Mouse (Mus musculus) stomach, postnatal 0 days (tissue): ENCODE measurements around the gene Tmem37. TPM values are rescaled to one million over a fixed set of nuclear protein-coding genes. Genes with fewer than 3 reads are reported as not detected.

Source experiments
- ATAC-seq: fragments of 200-750 bp; cut with Nextera tagmentation; 2 replicates; pipeline ENCODE4 v1.8.0; 2017; ENCODE audit not compliant: low FRiP score, low TSS enrichment
- DNase-seq: peaks from one replicate; pipeline ENCODE4 v3.0.0-alpha.2; 2016; ENCODE audit warnings: low spot score
- H3K27ac ChIP-seq: fragments of 300-500 bp; sonication (generic); replicated peaks from 2 replicates; pipeline ENCODE4 v1.5.1; 2014; ENCODE audit warnings: mild to moderate bottlenecking, control low read depth
- H3K27me3 ChIP-seq: fragments of 300-500 bp; sonication (generic); 2 replicates; pipeline ENCODE4 v1.6.1; 2014; ENCODE audit warnings: low read length; ENCODE audit not compliant: control insufficient read depth, insufficient read depth
- H3K36me3 ChIP-seq: fragments of 300-500 bp; sonication (generic); 2 replicates; pipeline ENCODE4 v1.6.1; 2014; ENCODE audit warnings: low read length, mixed read lengths; ENCODE audit not compliant: control insufficient read depth, insufficient read depth
- H3K4me1 ChIP-seq: fragments of 300-500 bp; sonication (generic); replicated peaks from 2 replicates; pipeline ENCODE4 v1.6.1; 2014; ENCODE audit warnings: antibody characterized with exemption; ENCODE audit not compliant: control insufficient read depth, insufficient read depth
- H3K4me2 ChIP-seq: fragments of 300-500 bp; sonication (generic); replicated peaks from 2 replicates; pipeline ENCODE4 v1.6.1; 2014; ENCODE audit warnings: low read depth, mild to moderate bottlenecking, control low read depth, moderate library complexity
- H3K4me3 ChIP-seq: fragments of 300-500 bp; sonication (generic); 2 replicates; pipeline ENCODE4 v1.5.1; 2014; ENCODE audit warnings: low read depth, low read length, control low read depth
- H3K9ac ChIP-seq: fragments of 300-500 bp; sonication (generic); 2 replicates; pipeline ENCODE4 v1.6.1; 2014; ENCODE audit warnings: mild to moderate bottlenecking, low read length, control low read depth, mixed read lengths
- H3K9me3 ChIP-seq: fragments of 300-500 bp; sonication (generic); 2 replicates; pipeline ENCODE4 v1.6.1; 2016; ENCODE audit warnings: low read length; ENCODE audit not compliant: control insufficient read depth
- CTCF ChIP-seq: IDR thresholded peaks from 2 replicates; pipeline ENCODE4 v1.5.1; 2016; ENCODE audit warnings: antibody characterized with exemption, low read depth, mild to moderate bottlenecking, moderate library complexity
- EP300 ChIP-seq: optimal IDR thresholded peaks from 2 replicates; pipeline ENCODE3; 2016; ENCODE audit warnings: antibody characterized with exemption
- WGBS: fragments of 180-500 bp; shearing (Covaris S2); extraction: QIAGEN DNeasy Blood & Tissue Kit; methylation state at CpG from one replicate; pipeline ENCODE4 v1.1.7; 2014; 5-methylcytosine and 5-hydroxymethylcytosine counted together
- polyA plus RNA-seq: library from polyadenylated mRNA; unstranded; fragments of >200 nt; fragmentation: Nextera tagmentation; extraction: Ambion mirVana; gene quantifications from 2 replicates; pipeline ENCODE4 v1.2.1, GENCODE M21; 2015

The Tmem37 gene
- polyA plus RNA-seq, 1 experiment from 2014 or later = 8.8 TPM

DNA sequence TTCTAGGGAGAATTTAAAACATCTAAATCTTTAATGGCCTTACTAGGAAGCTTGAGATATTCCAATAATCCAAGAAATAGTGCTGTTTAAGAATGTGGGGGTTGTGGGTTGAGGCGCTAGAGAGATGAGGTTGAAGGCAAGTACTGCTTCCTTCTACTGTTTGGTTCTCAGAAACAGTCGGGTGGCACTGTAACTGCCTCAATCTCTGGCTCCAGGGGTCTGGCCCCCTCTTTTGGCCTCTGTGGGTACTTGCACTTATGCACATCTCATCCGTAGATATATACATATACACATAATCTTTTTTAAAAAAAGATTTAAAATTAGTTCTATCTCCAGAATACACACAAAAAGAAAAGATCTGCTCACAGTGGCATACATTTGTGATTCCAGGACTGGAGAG lies 55.0 kb downstream of the Tmem37 start:
- no peak overlapping the region for H3K9ac ChIP-seq
- H3K36me3 ChIP-seq = no peaks in the 10 kb centered on the region
- no peaks in the 10 kb centered on the region for H3K4me1 ChIP-seq
- H3K27ac ChIP-seq = no peak overlapping the region
- whole genome bisulfite sequencing = 66% methylated on average over 3 of the region's 3 CpGs
- H3K9me3 ChIP-seq = no peaks in the 10 kb centered on the region
- TF ChIP-seq CTCF (peak; percentile 24; the same call in 1 of the 2 replicates), EP300 (no peak)
- DNase-seq = no peak
- H3K27me3 ChIP-seq = no peaks in the 10 kb centered on the region
- no peak overlapping the region for H3K4me3 ChIP-seq
- no peak overlapping the region for H3K4me2 ChIP-seq
- ATAC-seq = no peak

Other genes with a start within 250 kb of the Tmem37 start
- gene Ptpn4, start 236.5 kb downstream of the Tmem37 start, polyA plus RNA-seq = 2.6 and 2.9 TPM in 2 replicates
- 4.2 TPM in 2 replicates for gene Tmem177, start 160.9 kb downstream of the Tmem37 start, polyA plus RNA-seq
- 0.07 and 0.11 TPM in 2 replicates for gene Cfap221, start 76.8 kb downstream of the Tmem37 start, polyA plus RNA-seq
- gene Sctr, start 67.2 kb downstream of the Tmem37 start, polyA plus RNA-seq = 3.0 and 4.6 TPM in 2 replicates
- 1,663 and 1,741 TPM in 2 replicates for gene Dbi, start 47.0 kb upstream of the Tmem37 start, polyA plus RNA-seq
- 10.1 and 11.9 TPM in 2 replicates for gene 3110009E18Rik, start 47.1 kb upstream of the Tmem37 start, polyA plus RNA-seq
- 2.8 and 3.2 TPM in 2 replicates for gene Steap3, start 198.6 kb upstream of the Tmem37 start, polyA plus RNA-seq